Mouse (Mus musculus): ENCODE data around the gene Cdk9.
A peak's percentile ranks its signal among the peaks of the same experiment; 100 is the strongest.

The Cdk9 gene

GRCm38 (mm10) chr2:32680051-32680451, 32.8 kb downstream of the Cdk9 start:
- DNase-seq (ENCODE audit: low spot score in 2 of 2): peak; percentile 62 to 74

DNA sequence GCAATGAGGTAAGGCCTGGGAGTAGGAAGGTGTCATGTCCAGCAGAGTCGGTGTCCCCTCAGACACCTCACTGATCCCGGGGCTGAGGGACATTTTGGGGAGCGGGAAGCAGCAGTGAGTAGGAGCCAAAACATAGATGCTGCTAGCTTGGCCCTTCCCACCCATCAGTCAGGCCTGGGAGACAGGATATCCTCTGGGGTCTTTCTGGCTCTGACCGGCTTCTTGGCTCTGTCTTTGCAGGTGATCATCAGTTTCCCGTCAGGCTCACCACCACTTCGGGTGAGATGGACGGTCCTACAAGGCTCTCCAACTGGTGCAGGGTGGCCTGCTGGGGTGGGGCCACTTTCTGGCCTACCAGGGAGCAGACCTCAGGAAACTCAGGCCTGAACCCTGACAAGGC, 35.2 kb downstream of the Cdk9 start:
- DNase-seq (ENCODE audit: low spot score in 2 of 2): no peak

- DNase-seq (ENCODE audit: low spot score in 2 of 2): no peak
Measured at GRCm38 (mm10) chr2:32676821-32677220, 36.1 kb downstream of the Cdk9 start.

- no peak for DNase-seq (ENCODE audit: low spot score in 2 of 2)
Measured at GRCm38 (mm10) chr2:32673176-32673917, 39.5 kb downstream of the Cdk9 start.

DNA sequence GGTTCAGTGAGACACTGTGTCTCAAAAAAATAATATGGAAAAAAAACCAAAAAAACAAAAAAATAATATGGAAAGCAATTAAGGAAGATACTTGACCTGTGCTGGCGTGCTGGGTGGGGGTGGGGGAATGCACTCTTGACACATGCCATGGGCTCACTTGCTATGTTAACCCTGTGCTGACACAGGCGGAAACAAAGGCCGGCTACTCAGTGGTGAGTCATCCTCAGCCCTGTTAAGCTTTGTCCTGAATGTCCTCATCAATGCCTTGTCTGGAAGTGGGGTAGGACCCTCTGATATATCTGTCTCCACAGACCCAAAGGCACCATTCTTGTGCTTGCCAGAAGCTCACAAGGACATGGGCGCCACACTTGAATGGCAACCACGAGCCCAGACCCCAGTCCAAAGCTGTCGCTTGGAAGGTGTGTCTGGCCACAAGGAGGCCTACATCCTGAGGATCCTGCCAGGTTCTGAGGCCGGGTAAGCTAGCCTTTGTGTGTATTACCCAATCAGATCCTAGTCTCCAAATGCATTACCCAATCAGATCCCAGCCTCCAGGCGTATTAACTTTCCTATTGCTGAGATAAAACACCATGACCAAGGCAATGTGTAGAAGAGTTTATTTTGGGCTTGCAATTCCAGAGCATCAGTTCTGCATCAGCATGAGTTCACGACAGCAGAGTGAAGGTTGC, 40.8 kb downstream of the Cdk9 start:
- DNase-seq (ENCODE audit: low spot score in 2 of 2): no peak

GRCm38 (mm10) chr2:32671147-32671546, 41.7 kb downstream of the Cdk9 start:
- DNase-seq (ENCODE audit: low spot score in 2 of 2): no peak

DNA sequence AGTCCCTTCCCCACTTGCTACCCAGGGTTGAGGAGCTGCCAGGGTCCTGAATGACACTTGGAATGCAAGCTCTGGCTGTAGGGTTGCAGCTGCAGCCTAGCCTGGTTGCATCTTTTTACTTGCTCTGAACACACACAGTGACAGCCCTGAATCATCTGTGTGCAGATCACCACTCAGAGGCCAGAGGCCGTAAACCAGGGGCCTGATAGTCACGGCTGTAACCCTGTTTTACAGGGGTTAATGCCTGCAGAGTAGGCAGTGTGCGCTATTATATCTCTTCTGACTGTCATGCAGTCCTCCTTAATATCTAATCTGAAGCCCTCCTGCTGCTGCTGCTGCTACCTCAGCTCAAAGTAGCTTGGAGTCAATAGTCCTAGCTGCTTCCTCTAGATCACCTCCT, 43.0 kb downstream of the Cdk9 start:
- DNase-seq (ENCODE audit: low spot score in 2 of 2): no peak

DNA sequence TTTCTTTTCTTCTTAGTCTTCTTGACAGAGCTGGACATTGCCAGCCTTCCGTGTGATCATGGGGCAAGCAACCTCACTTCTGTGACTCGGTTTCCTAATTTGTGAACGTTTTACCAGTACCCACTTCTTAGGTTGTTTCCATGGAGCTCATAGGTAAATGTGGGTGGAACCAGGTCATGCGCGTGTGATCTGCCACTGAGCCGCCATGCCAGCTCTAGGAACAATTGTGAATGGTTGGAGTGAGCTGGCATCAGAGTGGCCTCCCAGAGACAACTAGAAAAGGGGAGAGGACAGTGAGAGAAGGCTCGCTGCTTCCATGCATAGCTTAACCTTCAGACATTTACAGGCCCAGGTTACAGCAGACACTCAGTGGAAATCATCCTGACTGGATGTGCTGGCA, 44.7 kb downstream of the Cdk9 start:
- no peak for DNase-seq (ENCODE audit: low spot score in 2 of 2)

DNA sequence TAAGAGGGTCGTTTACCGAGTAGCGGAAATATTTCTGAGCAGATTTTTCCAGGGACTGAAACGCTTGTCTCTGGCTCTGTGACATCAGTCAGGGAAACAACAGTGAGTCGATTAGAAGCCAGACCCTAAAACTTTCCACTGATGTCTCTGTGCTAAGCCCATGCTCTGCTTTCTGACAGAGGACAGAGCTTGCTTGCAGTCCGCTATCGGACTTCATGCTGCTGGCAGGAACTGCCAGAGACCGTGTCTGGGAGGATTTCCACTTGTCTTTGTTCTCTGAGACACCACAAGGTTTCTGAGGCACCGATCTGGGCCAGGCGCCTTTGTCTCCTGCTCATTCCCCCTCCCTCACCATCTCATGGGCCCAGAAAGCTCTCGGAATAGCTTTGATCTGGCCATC, 45.1 kb downstream of the Cdk9 start:
- no peak for DNase-seq (ENCODE audit: low spot score in 2 of 2)

GRCm38 (mm10) chr2:32665853-32666252, 47.0 kb downstream of the Cdk9 start:
- no peak for DNase-seq (ENCODE audit: low spot score in 2 of 2)

DNA sequence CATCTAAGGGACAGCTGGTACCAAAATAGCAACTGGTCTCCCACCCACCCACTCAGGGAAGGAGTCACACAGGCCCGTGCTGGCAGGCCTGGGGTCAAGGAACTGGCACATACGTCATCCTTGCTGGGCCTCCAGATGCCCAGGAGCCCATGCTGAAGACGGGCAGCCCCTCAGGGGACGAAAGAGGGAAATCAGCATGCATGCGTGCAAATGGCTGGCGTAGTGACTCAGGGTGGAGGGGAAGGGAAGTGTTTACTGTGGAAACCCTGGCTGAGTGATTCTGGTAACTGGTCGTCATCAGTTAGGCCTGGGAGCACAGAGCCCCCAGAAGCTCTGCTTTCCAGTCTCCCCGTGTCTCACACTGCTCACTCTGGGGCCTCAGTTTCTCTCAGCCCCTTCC, 47.5 kb downstream of the Cdk9 start:
- DNase-seq (ENCODE audit: low spot score in 2 of 2): no peak

DNA sequence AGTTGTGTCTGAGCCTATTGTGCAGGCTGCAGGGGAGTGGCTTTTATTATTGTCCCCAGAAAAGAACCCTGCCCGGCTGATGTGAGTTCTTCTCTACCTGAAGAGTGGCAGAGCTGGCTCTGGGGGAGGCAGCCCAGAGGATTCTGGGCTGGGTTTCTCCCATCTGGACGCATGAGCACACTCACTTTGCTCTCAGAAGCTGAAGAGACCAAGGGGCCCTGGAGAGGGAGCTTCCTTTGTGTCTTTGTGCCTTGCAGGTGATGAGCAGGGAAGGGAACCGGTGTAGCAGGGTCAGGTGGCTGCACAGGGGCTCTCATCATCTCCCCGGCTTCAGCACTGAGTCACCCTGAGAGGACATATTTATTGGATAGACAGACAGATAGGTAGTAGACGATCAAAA, 50.6 kb downstream of the Cdk9 start:
- no peak for DNase-seq (ENCODE audit: low spot score in 2 of 2)

DNA sequence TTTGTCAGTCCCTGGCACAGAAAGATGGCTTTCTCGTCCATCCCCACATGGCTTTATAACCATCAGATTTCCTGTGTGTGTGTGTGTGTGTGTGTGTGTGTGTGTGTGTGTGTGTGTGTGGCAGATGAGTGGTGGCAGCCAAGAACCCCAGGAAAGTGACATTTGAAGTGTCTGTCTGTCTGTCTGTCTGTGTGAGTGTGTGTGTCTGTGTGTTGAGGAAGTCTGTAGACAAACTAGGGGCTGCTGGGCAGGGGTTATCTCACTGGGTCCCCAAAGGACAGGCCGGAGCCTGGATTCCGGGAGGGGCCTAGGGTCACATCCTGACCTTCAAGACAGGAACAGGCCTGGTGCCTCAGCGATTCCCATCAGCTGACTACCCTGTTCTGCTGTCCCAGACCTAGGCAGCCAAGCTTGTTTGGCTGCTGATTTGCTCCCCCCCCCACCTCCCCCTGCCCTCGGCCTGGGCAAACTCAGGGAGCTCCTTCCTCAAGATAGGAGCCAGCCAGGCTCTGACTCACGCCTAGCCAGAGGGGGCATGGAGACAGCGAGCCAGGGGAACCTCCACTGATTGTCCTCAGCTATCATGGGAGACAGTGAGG, 51.3 kb downstream of the Cdk9 start:
- DNase-seq (ENCODE audit: low spot score in 2 of 2): no peak

GRCm38 (mm10) chr2:32658873-32659272, 54.0 kb downstream of the Cdk9 start:
- no peak for DNase-seq (ENCODE audit: low spot score in 2 of 2)

DNA sequence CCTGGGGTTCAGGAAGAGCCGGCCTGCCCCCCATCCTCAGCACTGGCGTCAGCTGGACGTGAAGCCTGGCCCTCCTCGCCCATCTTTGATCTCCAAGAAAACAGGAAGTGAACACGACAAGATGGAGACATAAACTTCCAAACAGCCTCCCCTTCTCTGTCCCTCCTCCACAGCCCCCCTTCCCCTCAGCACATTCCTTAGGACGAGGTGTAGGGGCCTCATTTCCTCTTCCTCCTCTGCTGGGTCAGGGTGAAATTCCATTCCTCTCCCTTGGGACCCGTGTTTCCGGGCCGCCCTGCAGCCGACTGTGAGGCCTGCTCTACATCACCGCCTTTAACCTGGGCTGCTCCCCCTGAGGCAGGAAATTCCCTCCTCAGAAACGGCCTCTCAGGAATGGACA, 57.0 kb downstream of the Cdk9 start:
- DNase-seq (ENCODE audit: low spot score in 2 of 2): no peak

Measured in frontal cortex, postnatal 36 days (tissue).